Mouse (Mus musculus) mesoderm, embryonic 11.5 days (tissue): ENCODE results near the gene Ankdd1b.
A peak's percentile ranks its signal among the peaks of the same experiment; 100 is the strongest.

Experiments used
- DNase-seq: peaks from one replicate; pipeline ENCODE4 v3.0.0-alpha.2; 2012; ENCODE audit warnings: low read depth, low spot score

Ankdd1b gene

GRCm38 (mm10) chr13:96408786-96409185 is 62.2 kb downstream of the Ankdd1b start:
- no peak for DNase-seq

GRCm38 (mm10) chr13:96407040-96407439 is 64.0 kb downstream of the Ankdd1b start:
- DNase-seq: peak; percentile 25

- no peak for DNase-seq
Measured at GRCm38 (mm10) chr13:96405518-96405917, 65.5 kb downstream of the Ankdd1b start.

- DNase-seq: no peak
Measured at GRCm38 (mm10) chr13:96401251-96401650, 69.7 kb downstream of the Ankdd1b start.

- no peak for DNase-seq
Measured at GRCm38 (mm10) chr13:96389301-96389700, 81.7 kb downstream of the Ankdd1b start.

GRCm38 (mm10) chr13:96388042-96388888 is 82.7 kb downstream of the Ankdd1b start, which contains the start of gene Poc5:
TSS of gene Poc5 (plus strand) at chr13:96388294.
- peak; percentile 99 for DNase-seq

GRCm38 (mm10) chr13:96377883-96378282 is 93.1 kb downstream of the Ankdd1b start:
- DNase-seq: no peak

- DNase-seq: no peak
Measured at GRCm38 (mm10) chr13:96376871-96377270, 94.1 kb downstream of the Ankdd1b start.

GRCm38 (mm10) chr13:96375519-96375918 is 95.5 kb downstream of the Ankdd1b start:
- no peak for DNase-seq
